Mouse (Mus musculus): ENCODE data around the gene Zfr.

DNA sequence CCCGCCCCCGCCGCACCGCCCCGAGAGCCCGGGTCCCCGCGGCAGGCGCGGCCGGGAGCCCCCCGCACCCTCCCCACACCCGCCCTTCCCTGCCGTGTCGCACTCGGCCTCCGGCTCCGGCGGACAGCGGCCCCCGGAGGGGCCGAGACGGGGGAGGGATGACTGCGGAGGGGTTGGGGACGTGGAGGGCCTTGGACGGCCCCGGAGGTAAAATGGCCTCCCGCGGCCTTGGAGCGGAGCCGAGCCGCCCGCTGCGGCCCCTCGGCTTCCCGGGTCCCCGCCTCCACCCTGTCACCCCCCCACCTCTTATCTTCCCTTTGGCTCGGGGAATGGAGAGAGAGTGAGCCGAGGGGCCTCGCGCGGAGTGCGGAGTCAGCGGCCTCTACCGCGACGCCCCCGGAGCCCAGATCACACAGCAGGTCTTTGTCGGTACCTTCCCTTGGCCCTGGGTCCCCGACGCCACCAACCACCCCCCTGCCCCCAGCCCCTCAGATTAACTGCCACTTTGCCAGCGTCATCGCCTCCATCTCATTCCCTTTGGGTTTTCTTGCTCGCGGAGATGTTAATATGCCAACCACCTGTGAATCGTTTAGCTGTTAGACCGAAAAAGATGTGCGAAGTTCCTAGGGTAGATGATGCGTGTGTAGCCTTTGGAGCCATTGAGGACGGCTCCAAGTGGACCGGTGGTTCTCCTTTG, 949 bp downstream of the Zfr start:
- TF ChIP-seq CTCF (IDR thresholded peaks at IDR 0.05; ENCODE audit: low read depth, low read length) (no peak), POLR2A (IDR thresholded peaks at IDR 0.05; ENCODE audit: extremely low read depth, insufficient read depth, low read length) (no peak)

Measured in liver, adult 2 months (tissue).